Mouse (Mus musculus): ENCODE data around the gene Trnt1.

- TF ChIP-seq CTCF (IDR thresholded peaks at IDR 0.05) (no peak), POLR2A (IDR thresholded peaks at IDR 0.05; ENCODE audit: insufficient read depth, low read depth, low read length) (no peak), EP300 (IDR thresholded peaks at IDR 0.05; ENCODE audit: insufficient read depth, low read depth, low read length) (no peak)
These were observed 40.2 kb downstream of the Trnt1 start for GRCm38 (mm10) chr6:106809161-106809560.
